Mouse (Mus musculus): ENCODE results near the gene Gja3. TPM values are rescaled to one million over a fixed set of nuclear protein-coding genes. Genes with fewer than 3 reads are reported as not detected.

Gene Gja3
- total and polyA plus RNA-seq, 3 experiments = not detected

DNA sequence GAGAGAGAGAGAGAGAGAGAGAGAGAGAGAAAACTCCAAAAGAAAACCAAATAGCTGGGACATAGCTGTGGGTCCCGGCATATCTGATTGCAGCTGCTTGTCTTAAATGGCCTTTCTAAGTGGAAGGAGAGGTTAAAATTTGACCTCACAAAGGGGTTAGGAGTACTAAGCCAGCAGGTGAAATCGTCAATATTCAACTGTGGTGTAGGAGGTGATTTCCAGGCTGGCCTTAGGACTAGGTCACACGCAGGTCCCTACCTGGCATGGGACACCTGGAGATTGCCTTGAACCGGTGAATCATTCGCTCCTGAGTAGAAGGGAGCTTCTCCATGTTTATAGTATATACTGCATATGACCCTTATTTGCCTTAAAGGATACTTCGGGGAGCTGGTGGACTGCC lies 45.2 kb upstream of the Gja3 start:
- Histone ChIP-seq H3K4me3 (ENCODE audit: low read depth, low read length) (no peak overlapping the region), H3K36me3 (replicated peaks) (no peaks in the 10 kb centered on the region), H3K9me3 (replicated peaks) (peaks cover 7% of the 10 kb centered on the region), H3K4me1 (ENCODE audit: insufficient read depth, low read depth, low read length) (no peaks in the 10 kb centered on the region), H3K27me3 (ENCODE audit: insufficient read depth, low read length) (no peaks in the 10 kb centered on the region)
- TF ChIP-seq POLR2AphosphoS5 (IDR thresholded peaks at IDR 0.05; ENCODE audit: insufficient replicate concordance, low read depth, low read length) (no peak), CTCF (IDR thresholded peaks at IDR 0.05; ENCODE audit: low read depth, low read length) (no peak), TAL1 (conservative IDR thresholded peaks at IDR 0.05; ENCODE audit: low read depth, low read length) (no peak), GATA1 (IDR thresholded peaks at IDR 0.05; ENCODE audit: borderline replicate concordance, low read length) (no peak), GATA2 (IDR thresholded peaks at IDR 0.05; ENCODE audit: borderline replicate concordance, low read depth, low read length) (no peak)
- ATAC-seq (ENCODE audit: extremely low read depth, insufficient number of reproducible peaks, low FRiP score, poor library complexity, severe bottlenecking) (no peak), DNase-seq (ENCODE audit: low spot score) (no peak)

DNA sequence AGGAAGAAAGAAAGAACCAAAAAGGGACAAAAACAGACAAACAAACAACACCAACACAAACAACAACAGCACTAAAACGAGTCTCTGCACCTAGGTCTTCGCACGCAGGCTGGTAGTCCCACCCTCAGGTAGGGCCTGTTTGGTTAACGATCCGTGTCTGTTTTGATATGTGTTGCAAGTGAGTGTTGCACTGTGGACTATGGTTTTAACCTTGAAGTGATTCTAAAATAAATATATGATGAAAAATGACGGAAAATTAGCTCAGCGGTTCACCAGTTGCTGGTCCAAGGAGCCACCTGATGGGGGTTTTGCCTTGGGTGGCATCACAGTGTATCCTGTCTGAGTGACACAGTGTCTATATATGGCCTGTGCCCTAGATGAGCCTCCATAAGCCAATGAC lies 43.7 kb upstream of the Gja3 start:
- DNase-seq (ENCODE audit: low spot score) (no peak), ATAC-seq (ENCODE audit: extremely low read depth, insufficient number of reproducible peaks, low FRiP score, poor library complexity, severe bottlenecking) (no peak)
- no peak for TF ChIP-seq GATA2 (IDR thresholded peaks at IDR 0.05; ENCODE audit: borderline replicate concordance, low read depth, low read length)
- no peak for TF ChIP-seq GATA1 (IDR thresholded peaks at IDR 0.05; ENCODE audit: borderline replicate concordance, low read length)
- no peak for TF ChIP-seq CTCF (IDR thresholded peaks at IDR 0.05; ENCODE audit: low read depth, low read length)
- no peak for TF ChIP-seq TAL1 (conservative IDR thresholded peaks at IDR 0.05; ENCODE audit: low read depth, low read length)
- TF ChIP-seq POLR2AphosphoS5 (IDR thresholded peaks at IDR 0.05; ENCODE audit: insufficient replicate concordance, low read depth, low read length) = no peak
- no peaks in the 10 kb centered on the region for H3K27me3 ChIP-seq (ENCODE audit: insufficient read depth, low read length)
- H3K9me3 ChIP-seq (replicated peaks) = peaks cover 7% of the 10 kb centered on the region
- H3K4me1 ChIP-seq (ENCODE audit: insufficient read depth, low read depth, low read length) = no peaks in the 10 kb centered on the region
- no peak overlapping the region for H3K4me3 ChIP-seq (ENCODE audit: low read depth, low read length)
- no peaks in the 10 kb centered on the region for H3K36me3 ChIP-seq (replicated peaks)

DNA sequence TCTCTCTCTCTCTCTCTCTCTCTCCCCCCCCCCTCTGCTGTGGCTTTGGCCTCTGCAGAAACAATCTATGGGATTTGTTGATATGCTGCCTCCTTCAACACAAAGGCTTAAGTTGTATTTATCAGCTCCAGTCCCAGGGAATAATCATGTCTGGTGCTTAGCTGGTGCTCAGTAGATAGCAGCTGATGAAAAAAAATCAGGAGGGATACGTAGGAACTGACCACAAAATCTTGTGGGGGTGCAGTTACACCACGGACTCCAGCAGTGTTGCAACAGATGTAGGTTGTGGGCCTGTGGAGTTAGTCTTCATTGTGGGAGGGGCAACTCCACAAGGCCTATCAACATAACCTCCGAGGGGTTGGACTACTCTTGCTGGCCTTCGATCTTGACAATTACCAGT lies 38.0 kb upstream of the Gja3 start:
- Histone ChIP-seq H3K27me3 (ENCODE audit: insufficient read depth, low read length) (peaks cover 3% of the 10 kb centered on the region; the same call in 1 of the 2 replicates), H3K4me1 (ENCODE audit: insufficient read depth, low read depth, low read length) (no peaks in the 10 kb centered on the region), H3K36me3 (replicated peaks) (no peaks in the 10 kb centered on the region), H3K4me3 (ENCODE audit: low read depth, low read length) (no peak overlapping the region), H3K9me3 (replicated peaks) (no peaks in the 10 kb centered on the region)
- ATAC-seq (ENCODE audit: extremely low read depth, insufficient number of reproducible peaks, low FRiP score, poor library complexity, severe bottlenecking) (no peak), DNase-seq (ENCODE audit: low spot score) (no peak)
- no peak for TF ChIP-seq GATA2 (IDR thresholded peaks at IDR 0.05; ENCODE audit: borderline replicate concordance, low read depth, low read length)
- TF ChIP-seq CTCF (IDR thresholded peaks at IDR 0.05; ENCODE audit: low read depth, low read length) = no peak
- TF ChIP-seq TAL1 (conservative IDR thresholded peaks at IDR 0.05; ENCODE audit: low read depth, low read length) = no peak
- no peak for TF ChIP-seq GATA1 (IDR thresholded peaks at IDR 0.05; ENCODE audit: borderline replicate concordance, low read length)
- TF ChIP-seq POLR2AphosphoS5 (IDR thresholded peaks at IDR 0.05; ENCODE audit: insufficient replicate concordance, low read depth, low read length) = no peak

DNA sequence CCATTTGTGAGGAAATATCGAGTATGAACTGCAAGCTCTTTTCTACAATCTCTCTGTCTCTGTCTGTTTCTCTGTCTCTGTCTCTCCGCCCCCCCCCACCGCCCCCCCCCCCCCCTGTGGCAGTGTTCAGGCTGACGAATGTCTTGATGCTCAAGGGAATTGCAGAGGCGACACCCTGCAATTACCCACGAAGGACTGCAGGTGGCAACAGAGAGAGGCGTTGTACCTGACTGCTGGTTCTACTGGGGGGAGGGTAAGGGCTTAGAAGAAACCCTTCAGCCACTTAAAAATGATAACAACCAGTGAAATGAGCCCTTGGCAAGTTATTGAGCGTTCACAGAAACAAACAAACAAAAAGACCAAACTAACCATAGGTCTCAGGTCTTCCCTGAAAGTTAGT lies 35.1 kb upstream of the Gja3 start:
- ATAC-seq (ENCODE audit: extremely low read depth, insufficient number of reproducible peaks, low FRiP score, poor library complexity, severe bottlenecking) = no peak
- DNase-seq (ENCODE audit: low spot score) = peak; percentile 33
- no peak for TF ChIP-seq GATA2 (IDR thresholded peaks at IDR 0.05; ENCODE audit: borderline replicate concordance, low read depth, low read length)

DNA sequence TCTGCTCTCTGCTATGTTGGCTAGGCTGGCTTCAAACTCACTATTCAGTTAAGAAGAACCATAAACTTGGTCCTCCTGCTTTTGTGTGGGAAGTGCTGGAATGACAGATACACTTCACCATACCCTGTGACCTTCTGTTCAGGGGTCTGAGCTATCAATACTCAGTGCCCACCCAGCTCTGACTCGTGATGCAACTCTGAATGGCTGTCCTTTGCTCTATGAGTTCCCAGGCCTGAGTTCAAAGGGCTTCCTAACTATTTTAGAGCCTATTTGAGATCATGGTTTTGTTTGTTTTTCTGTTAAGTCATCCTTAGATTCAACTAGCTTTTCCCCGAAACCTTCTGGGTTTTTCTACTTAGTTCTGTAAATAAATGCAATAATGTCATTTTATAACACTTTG lies 32.1 kb upstream of the Gja3 start:
- DNase-seq (ENCODE audit: low spot score) (no peak), ATAC-seq (ENCODE audit: extremely low read depth, insufficient number of reproducible peaks, low FRiP score, poor library complexity, severe bottlenecking) (no peak)
- no peak overlapping the region for H3K4me3 ChIP-seq (ENCODE audit: low read depth, low read length)
- peaks cover 17% of the 10 kb centered on the region for H3K27me3 ChIP-seq (ENCODE audit: insufficient read depth, low read length)
- no peaks in the 10 kb centered on the region for H3K4me1 ChIP-seq (ENCODE audit: insufficient read depth, low read depth, low read length)
- H3K36me3 ChIP-seq (replicated peaks) = no peaks in the 10 kb centered on the region
- H3K9me3 ChIP-seq (replicated peaks) = no peaks in the 10 kb centered on the region
- TF ChIP-seq GATA1 (IDR thresholded peaks at IDR 0.05; ENCODE audit: borderline replicate concordance, low read length) (no peak), TAL1 (conservative IDR thresholded peaks at IDR 0.05; ENCODE audit: low read depth, low read length) (no peak), CTCF (IDR thresholded peaks at IDR 0.05; ENCODE audit: low read depth, low read length) (no peak), POLR2AphosphoS5 (IDR thresholded peaks at IDR 0.05; ENCODE audit: insufficient replicate concordance, low read depth, low read length) (no peak), GATA2 (IDR thresholded peaks at IDR 0.05; ENCODE audit: borderline replicate concordance, low read depth, low read length) (no peak)

More for the DNA sequence above, 35.1 kb upstream of the Gja3 start:
- Histone ChIP-seq H3K4me1 (ENCODE audit: insufficient read depth, low read depth, low read length) (no peaks in the 10 kb centered on the region), H3K9me3 (replicated peaks) (no peaks in the 10 kb centered on the region), H3K27me3 (ENCODE audit: insufficient read depth, low read length) (peaks cover 14% of the 10 kb centered on the region; the same call in 1 of the 2 replicates), H3K4me3 (ENCODE audit: low read depth, low read length) (no peak overlapping the region), H3K36me3 (replicated peaks) (no peaks in the 10 kb centered on the region)

DNA sequence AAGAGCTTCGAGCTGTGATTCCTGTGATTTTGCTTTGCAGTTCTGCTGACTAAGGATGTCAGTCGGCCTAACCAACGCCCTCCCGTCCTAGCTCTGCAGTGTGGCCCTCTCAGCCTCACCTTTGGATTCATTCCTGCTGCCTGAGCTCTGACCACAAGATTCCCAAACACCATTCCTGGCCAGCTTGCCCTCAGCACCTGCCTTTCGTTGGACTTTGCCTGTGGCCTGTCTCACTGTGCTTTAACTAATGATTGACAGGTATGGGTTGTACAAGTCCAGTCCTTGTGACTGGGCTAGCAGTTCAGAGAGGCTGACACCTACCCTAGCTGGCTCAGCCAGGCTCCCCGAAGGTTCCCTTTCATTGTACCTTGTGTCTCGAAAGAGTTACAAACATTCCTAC lies 31.2 kb upstream of the Gja3 start:
- TF ChIP-seq GATA1 (IDR thresholded peaks at IDR 0.05; ENCODE audit: borderline replicate concordance, low read length) (no peak), CTCF (IDR thresholded peaks at IDR 0.05; ENCODE audit: low read depth, low read length) (no peak), POLR2AphosphoS5 (IDR thresholded peaks at IDR 0.05; ENCODE audit: insufficient replicate concordance, low read depth, low read length) (no peak), TAL1 (conservative IDR thresholded peaks at IDR 0.05; ENCODE audit: low read depth, low read length) (no peak), GATA2 (IDR thresholded peaks at IDR 0.05; ENCODE audit: borderline replicate concordance, low read depth, low read length) (no peak)
- DNase-seq (ENCODE audit: low spot score) = no peak
- no peaks in the 10 kb centered on the region for H3K4me1 ChIP-seq (ENCODE audit: insufficient read depth, low read depth, low read length)
- no peaks in the 10 kb centered on the region for H3K9me3 ChIP-seq (replicated peaks)
- no peak overlapping the region for H3K4me3 ChIP-seq (ENCODE audit: low read depth, low read length)
- H3K27me3 ChIP-seq (ENCODE audit: insufficient read depth, low read length) = peaks cover 17% of the 10 kb centered on the region
- ATAC-seq (ENCODE audit: extremely low read depth, insufficient number of reproducible peaks, low FRiP score, poor library complexity, severe bottlenecking) = no peak
- H3K36me3 ChIP-seq (replicated peaks) = no peaks in the 10 kb centered on the region

DNA sequence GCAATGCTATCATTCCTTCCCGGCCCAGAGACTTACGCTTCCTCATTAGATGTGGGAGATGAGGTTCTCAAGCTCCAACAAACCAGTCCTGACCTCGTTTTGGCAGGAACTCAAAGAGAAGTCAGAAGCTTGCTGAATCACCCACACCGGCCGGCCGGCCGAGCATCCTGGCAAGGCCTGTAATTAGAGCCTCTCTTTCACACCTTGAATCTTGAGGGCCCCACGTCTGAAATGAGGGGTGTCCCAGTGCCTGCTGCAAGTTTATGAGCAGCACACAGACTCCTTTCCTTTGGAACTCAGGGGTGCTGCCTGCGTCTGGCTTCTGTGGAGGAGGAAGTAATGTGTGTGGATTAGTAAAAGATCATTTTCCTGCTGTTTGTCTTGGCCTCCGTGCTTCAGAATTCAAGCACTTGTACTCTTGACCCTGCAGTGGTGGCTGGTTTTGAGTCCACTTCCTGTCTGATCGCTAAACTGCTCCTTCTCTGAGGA lies 26.3 kb upstream of the Gja3 start:
- ATAC-seq (ENCODE audit: extremely low read depth, insufficient number of reproducible peaks, low FRiP score, poor library complexity, severe bottlenecking) = no peak
- DNase-seq (ENCODE audit: low spot score) = no peak
- Histone ChIP-seq H3K4me1 (ENCODE audit: insufficient read depth, low read depth, low read length) (no peaks in the 10 kb centered on the region), H3K27me3 (ENCODE audit: insufficient read depth, low read length) (peaks cover 10% of the 10 kb centered on the region), H3K4me3 (ENCODE audit: low read depth, low read length) (no peak overlapping the region), H3K36me3 (replicated peaks) (no peaks in the 10 kb centered on the region), H3K9me3 (replicated peaks) (no peaks in the 10 kb centered on the region)
- TF ChIP-seq GATA2 (IDR thresholded peaks at IDR 0.05; ENCODE audit: borderline replicate concordance, low read depth, low read length) (no peak), TAL1 (conservative IDR thresholded peaks at IDR 0.05; ENCODE audit: low read depth, low read length) (no peak), CTCF (IDR thresholded peaks at IDR 0.05; ENCODE audit: low read depth, low read length) (no peak), POLR2AphosphoS5 (IDR thresholded peaks at IDR 0.05; ENCODE audit: insufficient replicate concordance, low read depth, low read length) (no peak), GATA1 (IDR thresholded peaks at IDR 0.05; ENCODE audit: borderline replicate concordance, low read length) (no peak)

Data from G1E (cell line).